Mouse (Mus musculus) erythroblast, embryonic 14.5 days (primary cell): ENCODE results near the gene Csgalnact2. TPM values are rescaled to one million over a fixed set of nuclear protein-coding genes. Genes with fewer than 3 reads are reported as not detected.

ENCODE experiments used
- H3K27me3 ChIP-seq: 2 replicates; pipeline ENCODE4 v1.6.1; 2012; ENCODE audit warnings: inconsistent platforms; ENCODE audit not compliant: control insufficient read depth
- H3K36me3 ChIP-seq: 2 replicates; pipeline ENCODE4 v1.6.1; 2012; ENCODE audit warnings: mild to moderate bottlenecking, inconsistent platforms; ENCODE audit not compliant: control insufficient read depth
- H3K4me1 ChIP-seq: 2 replicates; pipeline ENCODE4 v1.6.1; 2012; ENCODE audit warnings: inconsistent platforms; ENCODE audit not compliant: control insufficient read depth
- H3K4me3 ChIP-seq: replicated peaks from 2 replicates; pipeline ENCODE3; 2012; ENCODE audit warnings: moderate library complexity, mild to moderate bottlenecking, inconsistent platforms
- H3K9me3 ChIP-seq: 2 replicates; pipeline ENCODE4 v1.6.1; 2012; ENCODE audit warnings: low read length, inconsistent platforms, mixed read lengths; ENCODE audit not compliant: control insufficient read depth
- GATA1 ChIP-seq: IDR thresholded peaks from 2 replicates; pipeline ENCODE4 v1.6.1; 2012; ENCODE audit warnings: low read length, inconsistent platforms, mixed read lengths
- TAL1 ChIP-seq: IDR thresholded peaks from 3 replicates; pipeline ENCODE4 v1.6.1; 2012; ENCODE audit warnings: low read length, inconsistent platforms, mixed read lengths
- polyA plus RNA-seq: library from polyadenylated mRNA; stranded (reverse); fragments of >175 nt; gene quantifications from 2 replicates; pipeline ENCODE4 v1.2.3, GENCODE M21; 2012

Gene Csgalnact2
- polyA plus RNA-seq, 1 experiment = 0.08 TPM

DNA sequence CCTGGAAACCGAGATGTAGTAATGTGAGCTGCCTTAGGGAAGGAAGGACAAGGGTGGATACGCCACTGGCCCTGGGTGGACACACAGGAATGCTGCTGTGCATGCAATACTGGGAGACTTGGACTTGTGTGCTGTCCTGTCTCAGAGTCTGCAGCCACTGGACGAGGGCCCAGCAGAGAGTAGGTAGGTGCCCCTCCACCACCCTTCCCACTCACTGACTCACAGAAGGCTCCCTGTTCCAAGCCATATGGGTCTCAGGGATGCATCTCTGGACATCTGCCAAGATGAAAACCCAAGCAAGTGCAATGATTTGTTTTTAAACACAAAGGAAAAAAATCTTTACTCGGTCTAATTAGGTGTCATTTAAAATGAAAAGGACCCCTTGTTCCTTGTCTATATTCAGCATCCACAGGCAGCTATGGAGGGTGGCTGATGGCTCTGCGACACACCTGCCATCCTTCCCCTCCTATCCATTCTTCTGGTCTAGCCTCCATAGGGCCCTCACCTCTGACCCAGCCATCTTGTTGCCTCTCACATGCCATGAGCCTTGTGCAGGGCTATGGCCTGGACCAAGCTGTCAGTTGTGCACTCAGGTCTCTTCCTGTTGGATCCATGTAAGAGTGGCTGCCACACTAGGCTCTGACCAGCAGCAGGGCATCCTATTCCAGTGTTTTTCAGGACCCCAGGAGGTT is 68.5 kb downstream of the Csgalnact2 start:
- H3K4me3 ChIP-seq = no peak overlapping the region
- TF ChIP-seq TAL1 (no peak), GATA1 (no peak)

DNA sequence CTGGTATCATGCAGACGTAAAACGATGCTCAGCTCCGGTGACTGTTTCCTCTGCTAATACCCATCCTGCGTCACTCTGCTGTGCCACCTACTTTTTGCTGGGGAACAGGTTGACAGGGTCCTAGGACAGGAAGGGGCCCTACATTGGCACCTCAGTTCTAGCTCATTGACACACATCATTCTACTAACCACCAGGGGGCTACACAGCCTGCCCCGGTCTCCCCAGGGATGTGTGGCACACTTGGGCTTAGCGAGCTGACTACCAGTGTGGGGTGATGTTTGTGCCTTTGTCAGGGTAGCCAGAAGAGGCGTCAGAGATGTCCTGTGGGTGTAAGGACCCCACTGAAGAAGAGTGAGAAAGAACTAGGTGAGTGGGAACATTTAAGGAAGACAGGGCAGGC is 71.2 kb downstream of the Csgalnact2 start:
- no peaks in the 10 kb centered on the region for H3K36me3 ChIP-seq
- TF ChIP-seq TAL1 = no peak

More for the DNA sequence above, 68.5 kb downstream of the Csgalnact2 start:
- H3K9me3 ChIP-seq = no peaks in the 10 kb centered on the region
- H3K36me3 ChIP-seq = no peaks in the 10 kb centered on the region
- H3K4me1 ChIP-seq = no peaks in the 10 kb centered on the region
- H3K27me3 ChIP-seq = peaks cover 21% of the 10 kb centered on the region

DNA sequence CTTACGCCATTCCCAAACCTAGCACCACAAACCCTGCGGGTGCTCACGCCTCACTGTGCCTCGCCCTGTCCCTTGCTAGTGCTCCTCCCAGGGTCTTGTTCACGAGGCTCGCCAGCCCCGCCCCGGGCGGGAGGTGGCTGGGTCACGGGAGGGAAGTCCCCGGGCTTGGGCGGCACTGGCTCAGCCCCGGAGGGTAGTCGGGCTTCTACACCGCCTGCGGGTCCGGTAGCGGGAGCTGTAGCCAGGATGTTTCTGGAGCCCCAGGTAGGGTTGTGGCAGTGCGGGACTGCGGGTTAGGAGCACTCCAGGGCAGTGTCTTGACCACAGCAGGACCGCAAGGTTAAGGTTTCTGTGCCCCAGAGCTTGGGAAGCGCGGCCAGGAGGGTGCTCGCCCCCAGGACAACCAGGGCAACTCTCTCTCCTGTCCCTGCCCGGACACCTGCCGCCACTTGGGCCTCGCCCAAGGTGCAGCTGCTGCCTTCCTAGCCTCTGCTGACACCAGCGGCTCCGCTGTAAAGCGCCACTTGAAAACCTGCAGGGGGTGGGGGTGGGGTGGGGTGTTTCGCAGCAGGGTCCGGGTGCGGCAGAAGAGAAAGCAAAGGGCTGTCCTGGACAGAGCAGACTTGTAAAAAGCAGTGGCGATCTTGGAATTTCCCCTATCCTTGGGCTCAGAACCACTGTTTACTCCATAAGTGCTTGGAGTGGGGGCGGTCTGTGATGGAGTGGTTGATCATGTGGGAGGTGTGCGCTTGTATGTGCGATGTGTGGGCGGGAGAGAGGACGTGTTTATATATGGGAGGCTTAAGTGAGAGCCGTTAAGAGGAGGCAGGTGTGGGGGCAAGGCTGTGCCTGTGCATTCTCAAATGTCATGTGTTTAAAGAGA is 72.5 kb downstream of the Csgalnact2 start:
- Histone ChIP-seq H3K4me3 (no peak overlapping the region), H3K4me1 (no peaks in the 10 kb centered on the region), H3K36me3 (no peaks in the 10 kb centered on the region), H3K27me3 (peaks cover 32% of the 10 kb centered on the region), H3K9me3 (no peaks in the 10 kb centered on the region)
- TF ChIP-seq TAL1 = no peak
- no peak for TF ChIP-seq GATA1

More for the DNA sequence above, 71.2 kb downstream of the Csgalnact2 start:
- H3K4me3 ChIP-seq = no peak overlapping the region
- H3K9me3 ChIP-seq = no peaks in the 10 kb centered on the region
- no peaks in the 10 kb centered on the region for H3K4me1 ChIP-seq
- H3K27me3 ChIP-seq = peaks cover 32% of the 10 kb centered on the region

DNA sequence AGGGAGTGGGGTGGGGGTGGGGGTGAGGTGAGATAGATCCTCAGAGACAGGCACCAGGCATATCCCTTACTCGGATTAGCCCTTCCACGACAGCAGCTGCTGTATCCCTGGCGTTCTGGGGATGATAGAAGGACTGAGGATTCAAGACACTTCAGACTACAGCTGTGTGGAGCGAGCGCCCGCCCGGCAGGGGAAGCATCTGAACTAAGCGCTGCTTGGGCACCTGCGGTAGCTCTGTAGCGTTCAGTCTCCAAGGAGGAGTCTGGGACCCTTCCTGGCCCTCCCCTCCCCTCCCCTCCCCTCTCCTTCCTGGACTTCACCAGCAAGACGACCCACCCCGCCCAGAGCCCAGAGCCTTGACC is 73.1 kb downstream of the Csgalnact2 start:
- peaks cover 32% of the 10 kb centered on the region for H3K27me3 ChIP-seq
- H3K9me3 ChIP-seq = no peaks in the 10 kb centered on the region
- H3K4me1 ChIP-seq = no peaks in the 10 kb centered on the region
- H3K4me3 ChIP-seq = no peak overlapping the region
- TF ChIP-seq TAL1 (no peak), GATA1 (no peak)
- H3K36me3 ChIP-seq = no peaks in the 10 kb centered on the region

DNA sequence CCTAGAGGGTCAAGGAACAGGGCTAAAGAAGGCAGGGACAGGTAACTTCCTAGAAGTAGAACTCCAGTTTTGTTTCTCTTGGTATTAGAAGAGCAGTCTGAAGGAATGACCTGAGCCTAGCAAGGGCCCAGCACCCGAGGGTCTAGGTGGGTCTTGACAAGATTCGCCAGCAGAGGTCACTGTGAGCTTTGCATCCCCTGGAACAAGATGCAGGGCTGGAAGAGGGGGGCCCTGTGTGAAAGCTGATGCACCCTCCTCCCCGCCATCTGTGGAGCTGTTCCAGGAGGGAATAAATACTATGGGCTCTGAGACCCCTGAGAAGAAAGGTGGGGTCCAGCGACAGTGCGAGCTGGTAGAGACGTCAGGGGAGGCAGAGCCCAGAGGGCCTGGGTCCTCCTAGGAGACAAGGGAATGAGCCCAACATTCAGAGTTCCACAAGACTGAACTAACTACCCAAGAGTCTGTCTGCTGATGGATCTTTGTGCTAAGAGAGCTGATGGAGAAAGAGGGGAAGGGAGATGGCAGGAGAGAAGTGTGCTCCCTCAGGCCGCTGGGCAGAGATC is 73.9 kb downstream of the Csgalnact2 start:
- H3K4me3 ChIP-seq = no peak overlapping the region
- H3K9me3 ChIP-seq = no peaks in the 10 kb centered on the region
- H3K4me1 ChIP-seq = no peaks in the 10 kb centered on the region
- peaks cover 32% of the 10 kb centered on the region for H3K27me3 ChIP-seq
- H3K36me3 ChIP-seq = no peaks in the 10 kb centered on the region
- TF ChIP-seq TAL1 (no peak), GATA1 (no peak)

DNA sequence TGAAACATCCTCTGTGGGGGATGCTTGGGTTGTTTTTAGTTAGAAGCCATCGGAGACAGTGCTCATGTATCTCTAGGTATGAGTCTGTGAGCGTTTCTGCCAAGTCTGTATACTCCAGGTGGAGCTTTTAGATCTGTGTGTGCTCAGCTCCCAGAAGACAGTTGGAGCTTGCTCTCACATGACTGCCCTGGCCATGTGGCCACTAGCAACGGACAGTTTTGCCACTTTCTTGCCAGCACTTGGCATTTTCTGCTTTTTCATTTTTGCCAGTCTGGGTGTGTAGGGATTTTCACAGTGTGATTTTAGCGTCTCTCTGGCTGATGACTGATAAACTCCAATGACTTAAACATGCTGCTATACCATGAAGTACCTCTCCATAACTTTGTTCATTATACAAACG is 75.7 kb downstream of the Csgalnact2 start:
- no peaks in the 10 kb centered on the region for H3K4me1 ChIP-seq
- peaks cover 32% of the 10 kb centered on the region for H3K27me3 ChIP-seq
- H3K9me3 ChIP-seq = peaks cover 2% of the 10 kb centered on the region; the same call in 1 of the 2 replicates
- H3K36me3 ChIP-seq = no peaks in the 10 kb centered on the region
- no peak for TF ChIP-seq TAL1
- TF ChIP-seq GATA1 = no peak
- no peak overlapping the region for H3K4me3 ChIP-seq

DNA sequence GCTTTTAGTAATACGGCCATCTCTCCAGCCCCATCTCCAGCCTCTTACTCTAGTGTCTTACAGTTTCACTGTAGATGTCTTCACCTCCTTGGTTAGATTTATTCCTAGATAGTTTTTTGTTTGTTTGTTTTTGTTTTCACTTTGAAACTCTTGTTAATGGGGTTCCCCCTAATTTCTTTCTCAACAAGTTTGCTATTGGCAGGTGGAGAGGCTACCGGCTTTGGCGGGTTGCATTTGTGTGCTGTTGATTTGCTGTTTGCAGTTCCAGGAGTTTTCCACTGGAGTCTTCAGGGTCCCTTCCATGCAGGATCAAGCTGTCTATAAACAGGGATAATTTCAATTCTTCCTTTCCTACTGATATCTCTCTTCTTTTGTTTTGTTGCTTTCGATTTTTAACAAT is 77.7 kb downstream of the Csgalnact2 start:
- TF ChIP-seq GATA1 = no peak
- H3K4me3 ChIP-seq = no peak overlapping the region
- no peaks in the 10 kb centered on the region for H3K4me1 ChIP-seq
- H3K27me3 ChIP-seq = peaks cover 19% of the 10 kb centered on the region
- peaks cover 2% of the 10 kb centered on the region; the same call in 1 of the 2 replicates for H3K9me3 ChIP-seq
- H3K36me3 ChIP-seq = no peaks in the 10 kb centered on the region

Other genes starting within 250 kb of the Csgalnact2 start
- 13.1 and 14.1 TPM in 2 replicates for gene Hnrnpf, start 238.8 kb downstream of the Csgalnact2 start, polyA plus RNA-seq
- gene Fxyd4, start 201.4 kb downstream of the Csgalnact2 start, polyA plus RNA-seq = not detected in 2 replicates
- not detected in 2 replicates for gene Rasgef1a, start 127.7 kb downstream of the Csgalnact2 start, polyA plus RNA-seq
- not detected in 2 replicates for gene Ret, start 58.6 kb upstream of the Csgalnact2 start, polyA plus RNA-seq